Mouse (Mus musculus) stomach, postnatal 0 days (tissue): ENCODE measurements at regions not wholly inside any gene's neighbourhood (a gene's known extent, or its start where the extent isn't known, plus 50 kb on each side); places are given as distances from the start of the nearest gene placed in this dataset.
"Not testable (repeated sequence)": the region's sequence is repeated elsewhere in the genome, so short reads cannot be mapped to it uniquely, and the experiment has no call there.

Experiments used
- ATAC-seq: fragments of 200-750 bp; cut with Nextera tagmentation; 2 replicates; pipeline ENCODE4 v1.8.0; 2017; ENCODE audit not compliant: low FRiP score, low TSS enrichment
- DNase-seq: peaks from one replicate; pipeline ENCODE4 v3.0.0-alpha.2; 2016; ENCODE audit warnings: low spot score
- H3K27ac ChIP-seq: fragments of 300-500 bp; sonication (generic); replicated peaks from 2 replicates; pipeline ENCODE4 v1.5.1; 2014; ENCODE audit warnings: mild to moderate bottlenecking, control low read depth
- H3K27me3 ChIP-seq: fragments of 300-500 bp; sonication (generic); 2 replicates; pipeline ENCODE4 v1.6.1; 2014; ENCODE audit warnings: low read length; ENCODE audit not compliant: control insufficient read depth, insufficient read depth
- H3K36me3 ChIP-seq: fragments of 300-500 bp; sonication (generic); 2 replicates; pipeline ENCODE4 v1.6.1; 2014; ENCODE audit warnings: low read length, mixed read lengths; ENCODE audit not compliant: control insufficient read depth, insufficient read depth
- H3K4me1 ChIP-seq: fragments of 300-500 bp; sonication (generic); replicated peaks from 2 replicates; pipeline ENCODE4 v1.6.1; 2014; ENCODE audit warnings: antibody characterized with exemption; ENCODE audit not compliant: control insufficient read depth, insufficient read depth
- H3K4me2 ChIP-seq: fragments of 300-500 bp; sonication (generic); replicated peaks from 2 replicates; pipeline ENCODE4 v1.6.1; 2014; ENCODE audit warnings: low read depth, mild to moderate bottlenecking, control low read depth, moderate library complexity
- H3K4me3 ChIP-seq: fragments of 300-500 bp; sonication (generic); 2 replicates; pipeline ENCODE4 v1.5.1; 2014; ENCODE audit warnings: low read depth, low read length, control low read depth
- H3K9ac ChIP-seq: fragments of 300-500 bp; sonication (generic); 2 replicates; pipeline ENCODE4 v1.6.1; 2014; ENCODE audit warnings: mild to moderate bottlenecking, low read length, control low read depth, mixed read lengths
- H3K9me3 ChIP-seq: fragments of 300-500 bp; sonication (generic); 2 replicates; pipeline ENCODE4 v1.6.1; 2016; ENCODE audit warnings: low read length; ENCODE audit not compliant: control insufficient read depth
- WGBS: fragments of 180-500 bp; shearing (Covaris S2); extraction: QIAGEN DNeasy Blood & Tissue Kit; methylation state at CpG from one replicate; pipeline ENCODE4 v1.1.7; 2014; 5-methylcytosine and 5-hydroxymethylcytosine counted together

GRCm38 (mm10) chr3:44991467-44991992 is 386.7 kb upstream of the Pcdh10 start:
- not testable (repeated sequence) for DNase-seq, H3K4me3 ChIP-seq, H3K4me2 ChIP-seq, H3K27me3 ChIP-seq, H3K27ac ChIP-seq, H3K9ac ChIP-seq, H3K4me1 ChIP-seq, H3K36me3 ChIP-seq, H3K9me3 ChIP-seq
- WGBS, result 95% methylated on average over 4 of the region's 4 CpGs
- ATAC-seq, result 0 out of 2 replicates have a peak, but pooled peaks have one; percentile 60
